In genomic region chr5:32322146-32322811, GRCm38 (mm10) we compare ENCODE assay signal across 9 mouse cellular contexts.
DNase-seq lines count a peak whose midpoint lies in the region; ATAC-seq and TF ChIP-seq lines count a peak whose summit lies in the region.
"Had no signal": no experiment of that assay in that cellular context is flagged by ENCODE, and none has a peak within 500 bp of the region (broad histone marks: within the 10 kb centered on the region; RNA-seq: fewer than 3 reads in every experiment).

No protein-coding gene starts in this region.

- H3K4me1 ChIP-seq in G1E (ENCODE audit: insufficient read depth, low read depth, low read length) = no peaks in the 10 kb centered on the region
- H3K4me1 ChIP-seq in heart, embryonic 11.5 days (ENCODE audit: control insufficient read depth, insufficient read depth, low read length) = 0 out of 2 replicates have a peak, but pooled peaks cover 2% of the 10 kb centered on the region
- 0 out of 2 replicates have a peak, but pooled peaks cover 6% of the 10 kb centered on the region for H3K4me1 ChIP-seq in kidney, embryonic 15.5 days
- H3K4me1 ChIP-seq in lung, adult 2 months (ENCODE audit: control insufficient read depth, insufficient read depth, low read length) = no peaks in the 10 kb centered on the region
- H3K4me1 ChIP-seq: liver, embryonic 13.5 days had no signal

- no peak for TF ChIP-seq CTCF in G1E (IDR thresholded peaks at IDR 0.05; ENCODE audit: low read depth, low read length)
- peak; percentile 45 for TF ChIP-seq CTCF in lung, adult 2 months (IDR thresholded peaks at IDR 0.05; ENCODE audit: insufficient read depth, low read length)

- WGBS in heart, embryonic 11.5 days (ENCODE audit: insufficient replicate concordance) = 46% methylated on average over 7 of the region's 7 CpGs
- WGBS in kidney, embryonic 15.5 days = 44% methylated on average over 7 of the region's 7 CpGs
- 46% methylated on average over 7 of the region's 7 CpGs for WGBS in lung, adult 2 months

- DNase-seq in CD4-positive, CD25-positive, alpha-beta regulatory T cell, adult 2 months (ENCODE audit: low read depth, low spot score) = peak; percentile 61
- peak; percentile 15 for DNase-seq in G1E (ENCODE audit: low spot score)
- peak; percentile 74 for DNase-seq in cerebellum, adult 9-11 months
- no peak for DNase-seq in lung, adult 2 months
- DNase-seq in right cerebral cortex, adult 2 months (ENCODE audit: low spot score in 2 of 2) = peak; percentile 69 to 72
- DNase-seq: liver, embryonic 13.5 days had no signal

- no peaks in the 10 kb centered on the region; the same call in 1 of the 2 replicates for H3K27me3 ChIP-seq in G1E (ENCODE audit: insufficient read depth, low read length)
- no peaks in the 10 kb centered on the region for H3K27me3 ChIP-seq in heart, embryonic 11.5 days (ENCODE audit: control insufficient read depth, insufficient read depth, low read length)
- H3K27me3 ChIP-seq in kidney, embryonic 15.5 days = no peaks in the 10 kb centered on the region; the same call in 1 of the 2 replicates
- H3K27me3 ChIP-seq: liver, embryonic 13.5 days had no signal

- no peak overlapping the region for H3K4me3 ChIP-seq in G1E (ENCODE audit: low read depth, low read length)
- no peak overlapping the region for H3K4me3 ChIP-seq in heart, embryonic 11.5 days (ENCODE audit: low read depth, low read length)
- no peak overlapping the region for H3K4me3 ChIP-seq in kidney, embryonic 15.5 days (replicated peaks)
- no peak overlapping the region for H3K4me3 ChIP-seq in lung, adult 2 months (replicated peaks; ENCODE audit: extremely low read depth, low read depth, low read length)
- H3K4me3 ChIP-seq: liver, embryonic 13.5 days had no signal

- no peaks in the 10 kb centered on the region for H3K9me3 ChIP-seq in G1E (replicated peaks)
- no peaks in the 10 kb centered on the region for H3K9me3 ChIP-seq in heart, embryonic 11.5 days (replicated peaks; ENCODE audit: control insufficient read depth, low read length)
- no peaks in the 10 kb centered on the region for H3K9me3 ChIP-seq in kidney, embryonic 15.5 days (replicated peaks)
- H3K9me3 ChIP-seq: liver, embryonic 13.5 days had no signal

- no peak overlapping the region for H3K27ac ChIP-seq in heart, embryonic 11.5 days (ENCODE audit: low read depth, low read length)
- no peak overlapping the region for H3K27ac ChIP-seq in kidney, embryonic 15.5 days
- H3K27ac ChIP-seq: liver, embryonic 13.5 days had no signal

- peak overlapping the region; percentile 4 for H3K4me2 ChIP-seq in heart, embryonic 11.5 days
- H3K4me2 ChIP-seq in kidney, embryonic 15.5 days = peak overlapping the region; percentile 15; the same call in 1 of the 2 replicates
- H3K4me2 ChIP-seq: liver, embryonic 13.5 days had no signal

- ATAC-seq in CD4-positive, CD25-positive, alpha-beta regulatory T cell, adult 4 months = no peak
- no peak for ATAC-seq in G1E (ENCODE audit: extremely low read depth, insufficient number of reproducible peaks, low FRiP score, poor library complexity, severe bottlenecking)
- ATAC-seq in heart, embryonic 11.5 days (replicated peaks; ENCODE audit: insufficient number of reproducible peaks, low FRiP score, low TSS enrichment) = 0 out of 2 replicates have a peak, but pooled peaks have one; percentile 18
- no peak for ATAC-seq in kidney, embryonic 15.5 days (replicated peaks; ENCODE audit: low FRiP score)

- 0 out of 2 replicates have a peak overlapping the region, but pooled peaks have one; percentile 34 for H3K9ac ChIP-seq in heart, embryonic 11.5 days (ENCODE audit: low read depth, low read length)
- H3K9ac ChIP-seq in kidney, embryonic 15.5 days = no peak overlapping the region
- H3K9ac ChIP-seq: liver, embryonic 13.5 days had no signal

- H3K36me3 ChIP-seq in G1E (replicated peaks) = no peaks in the 10 kb centered on the region
- H3K36me3 ChIP-seq in heart, embryonic 11.5 days (ENCODE audit: control insufficient read depth, insufficient read depth, low read length) = no peaks in the 10 kb centered on the region
- no peaks in the 10 kb centered on the region for H3K36me3 ChIP-seq in kidney, embryonic 15.5 days
- H3K36me3 ChIP-seq: liver, embryonic 13.5 days had no signal

- TF ChIP-seq POLR2A in lung, adult 2 months (IDR thresholded peaks at IDR 0.05; ENCODE audit: borderline replicate concordance, extremely low read depth, low read depth, low read length) = no peak
